Mouse (Mus musculus) kidney, adult 2 months (tissue): ENCODE results near the gene Tnfsf8.

Experiments
- CTCF ChIP-seq: fragments of 200-500 bp; conservative IDR thresholded peaks from 2 replicates; pipeline ENCODE4 v1.5.1; 2011; ENCODE audit warnings: low read depth, mild to moderate bottlenecking, control low read depth, low read length, moderate library complexity, mixed read lengths; ENCODE audit not compliant: insufficient read depth, insufficient read length
- POLR2A ChIP-seq: fragments of 200-500 bp; IDR thresholded peaks from one replicate; pipeline ENCODE4 v1.6.1; 2011; ENCODE audit warnings: low read depth, low read length, control low read depth

- TF ChIP-seq CTCF (no peak), POLR2A (no peak)
These were observed 77.3 kb downstream of the Tnfsf8 start for GRCm38 (mm10) chr4:63783826-63784225.
